Comparison of ENCODE assay signal across 26 mouse cellular contexts in genomic region chr15:74333846-74334245, GRCm38 (mm10).
"Had no signal": no experiment of that assay in that cellular context is flagged by ENCODE, and none has a peak within 500 bp of the region (broad histone marks: within the 10 kb centered on the region; RNA-seq: fewer than 3 reads in every experiment).

No protein-coding gene starts in this region.

- H3K27ac ChIP-seq: heart, adult 2 months; heart, embryonic 13.5 days; heart, embryonic 15.5 days; hindbrain, embryonic 12.5 days; hindbrain, embryonic 14.5 days; kidney, embryonic 15.5 days; kidney, postnatal 0 days; limb, embryonic 13.5 days; limb, embryonic 15.5 days had no signal

- DNase-seq: forebrain, postnatal 0 days; gastrocnemius, postnatal 14 days; gastrocnemius, postnatal 36 days; heart, adult 11 months; heart, adult 2 months; heart, postnatal 14 days; heart, postnatal 36 days; kidney, adult 11 months; kidney, adult 2 months; kidney, adult 9 months; kidney, postnatal 14 days; kidney, postnatal 36 days; layer of hippocampus, adult 9-11 months; layer of hippocampus, postnatal 36 days; left cerebral cortex, postnatal 4 days had no signal

- H3K9ac ChIP-seq: forebrain, postnatal 0 days; heart, embryonic 13.5 days; heart, embryonic 15.5 days; hindbrain, embryonic 12.5 days; hindbrain, embryonic 14.5 days; kidney, embryonic 15.5 days; limb, embryonic 13.5 days; limb, embryonic 15.5 days had no signal

- H3K36me3 ChIP-seq: heart, embryonic 13.5 days; heart, embryonic 15.5 days; hindbrain, embryonic 12.5 days; kidney, embryonic 15.5 days; limb, embryonic 13.5 days; limb, embryonic 15.5 days had no signal

- H3K4me1 ChIP-seq: heart, embryonic 13.5 days; heart, embryonic 15.5 days; kidney, embryonic 15.5 days; limb, embryonic 13.5 days; limb, embryonic 15.5 days had no signal

- H3K27me3 ChIP-seq: limb, embryonic 13.5 days; limb, embryonic 15.5 days had no signal

- ATAC-seq: forebrain, postnatal 0 days; hindbrain, embryonic 16.5 days; intestine, embryonic 16.5 days had no signal

- H3K4me3 ChIP-seq: heart, adult 2 months; heart, embryonic 13.5 days; heart, embryonic 15.5 days; hindbrain, embryonic 12.5 days; kidney, embryonic 15.5 days; limb, embryonic 13.5 days; limb, embryonic 15.5 days had no signal

- H3K4me2 ChIP-seq: heart, embryonic 11.5 days; heart, embryonic 13.5 days; heart, embryonic 15.5 days; hindbrain, embryonic 12.5 days; hindbrain, embryonic 14.5 days; kidney, embryonic 15.5 days; limb, embryonic 13.5 days; limb, embryonic 15.5 days had no signal

- H3K9me3 ChIP-seq: heart, embryonic 13.5 days; heart, embryonic 15.5 days; hindbrain, embryonic 12.5 days; kidney, embryonic 15.5 days; limb, embryonic 13.5 days; limb, embryonic 15.5 days had no signal
